Mouse (Mus musculus): ENCODE results near the gene Smarcd3.

Smarcd3 gene

DNA sequence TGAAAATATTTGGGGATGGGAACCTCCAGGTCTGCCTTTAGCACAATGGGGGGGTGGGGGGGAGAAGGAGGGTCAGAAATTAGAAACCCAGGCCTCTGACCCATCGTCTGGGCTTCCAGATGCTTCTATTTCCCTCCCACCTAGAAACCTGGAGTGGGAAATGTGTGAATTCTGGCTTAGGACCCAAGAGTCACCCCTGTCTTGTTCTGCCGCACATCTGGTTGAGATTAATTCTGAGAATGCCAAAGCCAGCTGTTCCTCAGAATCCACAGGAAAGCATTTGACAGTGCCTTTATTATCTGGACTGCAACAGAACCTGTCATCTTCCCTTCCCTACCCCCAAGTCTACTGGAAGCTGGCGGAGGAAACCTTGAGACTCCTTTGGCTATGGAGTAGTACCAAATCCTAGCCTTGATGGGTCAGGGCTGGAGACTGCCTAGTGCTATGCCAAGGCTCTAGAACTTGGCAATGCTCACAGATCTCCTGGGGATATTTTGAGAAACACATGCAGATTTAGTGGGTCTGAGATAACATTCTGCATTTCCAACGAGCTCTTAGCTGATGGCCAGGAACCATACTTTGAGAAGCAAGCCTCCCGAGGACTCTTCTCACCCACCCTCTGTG is 70.5 kb downstream of the Smarcd3 start:
- DNase-seq = no peak

DNA sequence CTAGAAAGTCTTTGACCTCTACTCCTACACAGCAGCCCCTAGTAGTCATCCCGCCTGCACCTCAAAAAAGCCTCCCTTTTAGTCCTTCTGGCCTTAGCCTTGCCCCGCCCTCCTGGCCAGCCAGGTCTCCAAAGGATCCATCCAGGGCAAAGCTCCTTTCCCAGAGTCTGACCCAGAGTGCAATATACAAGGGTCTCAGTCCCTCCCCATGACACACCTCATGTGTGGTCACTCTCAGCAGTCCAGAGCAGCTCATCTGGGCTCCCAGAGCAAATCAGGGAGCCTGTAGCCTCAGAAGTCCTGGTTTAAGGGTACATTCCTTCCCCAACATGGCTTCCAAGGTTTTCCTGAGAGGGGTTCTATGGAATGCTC is 72.9 kb downstream of the Smarcd3 start:
- no peak for DNase-seq

DNA sequence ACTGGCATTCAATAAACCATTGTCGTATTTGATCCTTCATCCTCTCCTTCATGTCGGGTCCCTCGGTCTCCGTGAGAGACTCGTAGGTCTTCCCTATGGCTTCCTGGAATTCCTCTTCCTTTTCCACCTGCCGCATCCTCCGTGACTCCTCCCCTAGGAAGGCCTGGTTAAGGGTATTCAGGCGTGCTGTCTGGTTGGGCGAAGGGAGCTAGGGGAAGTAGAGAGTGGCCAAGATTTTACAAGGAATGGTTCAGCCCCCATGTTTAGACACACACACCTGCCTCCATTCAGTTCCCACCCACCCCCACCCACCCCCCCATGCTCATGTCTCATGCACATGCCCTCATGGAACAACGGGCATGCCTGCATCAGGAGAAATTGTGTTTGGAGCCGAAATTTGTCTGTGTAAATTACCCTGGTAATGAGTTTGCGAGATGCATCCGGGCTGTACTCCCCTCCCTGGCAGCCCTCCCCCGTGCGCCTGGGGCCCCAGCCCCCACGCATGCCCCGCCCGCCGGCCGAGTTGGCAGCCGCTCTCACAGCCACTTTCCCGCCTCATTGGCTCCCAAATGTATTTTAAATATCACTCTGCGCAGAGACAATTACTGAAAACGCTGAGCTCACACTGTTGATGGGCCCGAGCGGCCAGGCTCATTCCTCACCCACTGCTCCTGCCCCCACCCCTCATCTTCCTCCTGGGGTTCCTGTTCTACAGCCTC is 73.5 kb downstream of the Smarcd3 start:
- no peak for DNase-seq

DNA sequence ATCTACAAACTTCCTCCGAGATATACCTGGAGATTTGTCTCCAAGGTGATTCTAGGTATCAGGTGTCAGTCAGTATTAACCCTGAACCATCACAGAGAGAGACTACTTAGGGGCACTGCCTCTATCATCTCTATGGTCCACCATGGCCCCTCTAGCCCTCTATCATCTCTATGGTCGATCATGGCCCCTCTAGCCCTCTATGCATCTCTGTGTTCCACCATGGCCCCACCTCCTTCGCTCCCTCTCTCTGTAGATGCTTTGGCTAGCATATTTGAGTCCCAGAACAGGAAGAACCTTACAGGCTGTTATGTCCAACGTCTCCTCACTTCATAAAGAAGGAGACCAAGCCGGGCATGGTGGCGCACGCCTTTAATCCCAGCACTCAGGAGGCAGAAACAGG is 81.6 kb downstream of the Smarcd3 start:
- no peak for DNase-seq

DNA sequence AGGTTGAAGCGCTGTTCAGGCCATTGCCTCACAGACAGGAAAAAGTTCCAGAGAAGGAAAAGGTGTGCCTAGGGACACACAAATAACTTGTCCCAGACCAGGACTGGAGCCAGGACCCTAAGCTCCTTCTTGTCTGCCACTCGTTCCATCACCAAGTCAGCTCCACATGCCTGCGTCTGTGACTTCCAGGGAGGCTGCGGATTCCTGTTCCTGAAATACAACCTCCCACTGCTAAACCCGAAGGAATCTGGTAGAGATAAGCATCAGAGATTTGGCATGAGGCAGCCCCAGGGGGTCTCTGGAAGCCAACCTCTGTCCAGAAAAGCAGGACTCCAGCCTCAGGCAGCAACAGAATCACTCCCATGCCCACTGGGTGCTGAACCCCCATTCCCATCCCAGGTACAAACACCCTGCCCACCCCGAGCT is 83.1 kb downstream of the Smarcd3 start:
- DNase-seq = no peak

Data from cerebellum, adult 11 months (tissue).